Mouse (Mus musculus) neutrophil, adult 5-6 weeks (primary cell): ENCODE measurements around the gene Ascl1. TPM values are rescaled to one million over a fixed set of nuclear protein-coding genes. Genes with fewer than 3 reads are reported as not detected.

Experiments used
- ATAC-seq: fragments of 151-379, 151-347 bp; 2 replicates; pipeline ENCODE4 v1.8.0; 2017; ENCODE audit warnings: mild to moderate bottlenecking, moderate TSS enrichment; ENCODE audit not compliant: insufficient number of reproducible peaks, poor library complexity, low FRiP score, severe bottlenecking; ENCODE audit errors: extremely low read depth
- total RNA-seq: library from RNA; stranded (forward); fragments of 200-1000 nt; gene quantifications from 2 replicates; pipeline ENCODE4 v1.2.3, GENCODE M21; 2017

The Ascl1 gene
- not detected in 2 replicates for total RNA-seq

DNA sequence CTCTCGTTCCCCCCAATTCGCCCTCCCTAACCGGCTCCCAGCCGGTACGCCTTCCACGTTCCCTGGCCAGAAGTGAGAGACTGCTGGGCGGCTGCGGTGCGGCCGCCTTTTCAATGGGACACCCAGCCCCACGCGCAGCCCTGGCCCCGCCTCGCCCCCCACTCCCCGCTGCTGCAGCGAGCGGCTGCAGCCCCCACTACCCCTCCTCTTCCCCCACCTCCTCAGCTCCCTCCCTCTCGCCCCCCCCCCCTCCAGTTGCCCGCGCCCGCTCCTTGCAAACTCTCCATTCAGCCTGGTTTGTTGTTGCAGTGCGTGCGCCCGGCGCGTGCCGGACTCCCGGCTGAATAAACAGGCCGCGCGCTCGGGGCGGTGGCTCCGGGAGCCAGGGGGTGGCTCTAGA lies at the start of gene Ascl1:
Gene Ascl1 (minus strand): TSS at position 85 of the 400 bp plus-strand sequence.
- no peak for ATAC-seq

DNA sequence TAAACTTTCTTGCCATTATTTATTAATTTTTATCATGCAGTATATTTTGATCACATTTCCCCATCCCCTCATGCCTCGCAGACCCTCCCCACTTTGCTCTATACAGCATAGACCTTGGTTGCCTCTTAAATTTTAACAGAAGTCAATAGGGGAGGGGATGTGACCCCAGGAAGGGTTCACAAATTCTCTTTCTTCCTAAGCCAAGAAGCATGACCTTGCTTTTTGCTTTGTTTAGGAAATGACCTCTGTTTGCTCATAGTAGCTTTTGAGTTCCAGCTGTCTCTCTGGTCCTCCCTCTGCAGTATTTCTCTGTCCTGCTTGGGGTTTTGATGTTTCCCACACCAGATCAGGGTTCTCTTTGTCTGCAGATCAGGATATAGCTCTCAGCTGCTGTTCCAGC lies 40.7 kb upstream of the Ascl1 start:
- no peak for ATAC-seq

DNA sequence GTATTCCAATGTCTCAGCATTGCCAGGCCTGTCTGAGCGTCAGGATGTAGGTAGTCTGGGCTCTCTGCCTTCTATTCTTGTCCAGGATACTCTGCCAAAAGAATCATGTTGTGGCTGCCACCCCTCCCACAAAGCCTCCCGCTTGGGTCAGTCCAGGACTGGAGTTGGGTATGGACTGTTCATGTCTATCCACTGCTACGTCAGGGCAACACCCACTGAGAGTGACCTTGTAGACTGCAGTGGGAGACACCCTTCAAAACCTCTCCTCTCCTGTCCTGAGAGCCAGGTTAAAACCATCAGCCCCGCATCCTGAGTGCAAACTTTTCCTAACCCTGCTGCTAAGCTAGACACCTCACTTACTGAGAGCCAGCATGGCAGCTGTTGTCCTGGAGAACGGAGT lies 28.2 kb upstream of the Ascl1 start, which contains the start of gene Pah:
Gene Pah (plus strand): TSS at position 150 of the 400 bp plus-strand sequence.
- no peak for ATAC-seq

DNA sequence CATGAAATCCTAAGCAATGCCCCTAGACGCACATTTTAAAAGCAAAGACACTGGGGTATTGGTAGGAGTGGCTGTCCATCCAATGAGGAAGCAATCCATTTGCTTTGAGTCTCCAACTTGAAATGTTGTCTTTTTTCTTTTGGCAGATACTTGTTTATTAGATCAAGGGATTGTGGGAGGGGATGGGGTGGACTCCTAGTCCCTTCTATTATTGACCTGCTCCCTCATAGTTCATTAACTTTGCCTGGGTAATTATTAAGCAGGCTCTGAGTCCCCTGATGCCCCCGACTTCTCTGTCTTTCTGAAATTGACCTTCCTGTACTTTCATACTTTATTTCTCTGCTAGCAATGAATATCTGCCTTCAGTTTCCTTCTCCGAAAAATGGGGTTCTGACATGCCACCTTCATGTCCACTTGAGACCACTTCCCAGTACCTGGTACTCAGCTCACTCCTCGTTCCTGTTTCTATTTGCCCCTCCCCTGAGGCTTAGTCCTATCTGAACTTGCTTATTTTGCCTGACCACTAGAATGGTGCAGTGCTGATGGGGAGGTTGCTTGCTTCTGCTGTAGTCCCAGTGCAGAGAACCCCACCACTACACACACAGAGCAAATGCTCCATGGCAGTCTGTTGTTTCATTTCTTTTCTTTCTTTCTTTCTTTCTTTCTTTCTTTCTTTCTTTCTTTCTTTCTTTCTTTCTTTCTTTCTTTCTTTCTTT lies 27.1 kb upstream of the Ascl1 start:
- no peak for ATAC-seq

DNA sequence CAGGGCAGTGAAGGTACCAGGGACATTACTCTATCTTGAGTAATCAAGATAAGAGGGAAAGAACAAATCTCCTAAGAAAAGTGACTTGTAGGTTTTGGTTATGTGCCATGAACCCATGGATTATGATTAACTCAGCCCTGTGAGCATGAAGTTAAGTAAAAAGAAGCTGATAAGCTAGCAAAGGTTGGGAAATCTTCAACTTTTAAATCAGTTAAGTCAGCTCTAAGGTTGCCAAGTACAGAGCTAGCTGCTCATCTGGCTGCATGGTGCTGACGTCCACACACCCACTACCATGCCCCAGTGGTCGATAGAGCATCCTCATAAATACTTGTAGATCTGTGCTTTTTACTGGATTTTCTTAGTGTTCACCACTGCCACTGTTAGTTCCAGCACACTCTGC lies 25.1 kb upstream of the Ascl1 start:
- no peak for ATAC-seq

DNA sequence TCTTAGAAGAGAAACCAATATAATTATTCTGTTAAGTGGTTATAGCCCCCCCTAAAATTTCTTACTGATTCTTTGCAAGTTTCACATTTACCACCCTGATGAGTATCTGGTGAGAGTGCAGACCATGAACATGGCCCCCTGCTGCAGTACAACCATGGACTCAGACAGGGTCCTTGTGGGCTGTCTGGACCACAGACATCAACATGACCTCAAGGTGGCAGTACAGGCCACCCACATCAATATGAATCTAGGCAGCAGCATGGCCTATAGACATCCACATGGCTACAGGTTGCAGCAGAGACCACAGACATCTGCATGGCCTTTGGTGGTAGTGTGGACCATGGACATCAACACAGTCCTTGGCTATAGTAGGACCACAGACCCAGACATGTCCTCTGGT lies 19.6 kb upstream of the Ascl1 start:
- no peak for ATAC-seq

DNA sequence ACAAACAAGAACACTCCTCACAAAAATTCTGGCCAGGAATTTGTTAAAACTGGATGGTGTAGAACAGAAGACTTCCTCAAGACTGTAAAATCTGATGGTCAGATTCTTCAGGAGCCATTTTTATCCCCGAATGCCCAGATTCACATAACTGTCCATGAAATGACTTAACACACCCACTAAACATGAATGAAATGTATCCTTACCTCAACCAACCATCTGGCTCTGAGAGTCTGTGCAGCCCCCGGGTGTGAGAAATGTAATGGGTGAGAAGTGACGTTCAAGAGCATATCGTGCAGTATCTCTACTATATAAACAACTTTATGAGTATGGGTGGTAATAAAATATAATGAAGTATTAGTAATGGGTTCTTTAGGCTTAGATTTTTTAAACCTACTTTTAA lies 15.1 kb upstream of the Ascl1 start:
- ATAC-seq: no peak

DNA sequence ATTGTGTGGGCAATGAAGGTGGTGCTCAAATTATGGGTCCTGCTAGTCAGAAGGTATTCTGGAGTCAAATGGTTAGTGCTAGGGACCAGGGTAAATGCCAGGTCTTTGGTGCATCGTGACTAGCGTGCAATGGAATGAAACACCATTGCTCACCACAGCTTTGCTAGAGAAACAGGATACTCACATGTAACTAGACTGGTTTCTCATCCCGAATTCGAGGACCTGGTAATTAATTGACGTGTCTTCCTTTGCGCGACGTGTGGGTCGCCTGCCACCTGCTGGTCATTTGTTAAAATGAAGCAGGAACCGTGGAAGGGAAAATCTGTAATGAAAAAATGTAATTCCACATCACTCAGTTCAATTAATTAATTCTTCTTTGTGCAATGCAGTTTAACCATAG lies 10.5 kb upstream of the Ascl1 start:
- ATAC-seq: no peak

DNA sequence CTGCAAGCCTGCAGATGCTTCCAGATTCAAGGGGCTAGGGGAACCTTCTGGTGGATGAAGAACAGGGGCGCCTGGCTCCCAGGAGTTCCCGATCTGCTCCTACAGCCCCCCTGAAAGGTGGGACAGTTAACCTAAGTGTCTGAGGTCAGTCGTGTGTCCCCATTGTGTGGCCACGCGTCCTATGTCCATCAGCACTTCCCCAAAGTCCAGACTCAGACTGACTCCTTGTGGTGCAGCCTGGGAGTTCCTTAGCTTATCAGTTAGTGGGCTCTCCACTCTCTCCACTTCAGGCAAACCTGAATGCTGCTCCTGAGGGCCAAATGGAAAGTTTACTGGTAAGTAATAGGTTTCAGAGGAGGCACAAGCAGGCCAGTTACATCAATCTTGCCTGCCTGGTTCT lies 8.8 kb upstream of the Ascl1 start:
- ATAC-seq: no peak

DNA sequence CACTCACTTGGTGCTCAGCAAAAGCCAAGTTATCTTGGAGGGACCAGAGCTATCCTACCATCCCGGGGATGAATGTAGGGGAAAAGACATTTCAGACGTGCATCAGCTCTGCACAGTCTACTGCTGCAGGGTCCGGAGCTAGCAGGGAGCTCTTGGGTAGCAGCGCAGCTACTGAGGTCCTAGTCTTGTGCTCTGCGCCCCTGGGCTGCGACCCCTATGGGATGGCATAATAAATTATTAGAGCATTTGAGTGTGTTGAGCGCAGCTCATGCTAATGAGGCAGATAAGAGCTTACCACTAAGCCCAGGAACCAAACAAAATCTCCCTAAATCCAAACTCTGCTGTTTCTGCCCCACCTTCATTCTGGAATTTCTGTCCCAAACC lies 8.2 kb upstream of the Ascl1 start:
- no peak for ATAC-seq

DNA sequence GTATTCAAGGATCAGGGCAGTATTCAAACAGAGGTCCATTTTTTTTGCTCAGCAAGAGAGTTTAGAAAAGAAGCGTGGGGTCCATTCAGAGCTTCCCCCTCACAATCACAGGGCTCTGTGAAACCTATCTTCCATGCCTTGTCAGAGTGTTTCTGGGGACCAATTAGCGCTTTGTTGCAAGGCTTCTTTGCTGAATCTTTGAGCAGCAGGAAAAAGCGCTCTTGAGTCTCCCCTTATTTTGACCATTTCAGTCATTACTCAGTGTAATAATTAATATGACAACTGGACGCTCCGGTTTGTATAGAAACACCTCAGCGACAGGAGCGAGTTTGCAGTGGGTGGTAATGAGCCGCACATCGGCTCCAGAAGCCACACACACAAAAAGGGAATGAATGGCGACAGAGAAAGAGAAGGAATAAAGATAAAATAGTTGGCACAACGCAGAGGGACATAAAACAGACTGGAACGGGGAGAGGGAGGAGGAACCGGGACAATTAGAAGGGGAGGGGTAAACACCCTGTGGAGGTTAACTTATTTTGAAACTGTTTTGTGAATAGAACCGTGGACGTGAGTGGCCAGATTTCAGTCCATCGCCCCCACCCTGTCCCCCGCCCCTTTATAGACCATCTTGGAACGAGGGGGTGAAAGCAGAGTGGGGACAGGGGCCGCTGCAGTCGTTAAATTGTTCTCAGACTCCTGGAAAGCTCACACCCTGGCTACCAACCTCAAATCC lies 7.6 kb upstream of the Ascl1 start:
- no peak for ATAC-seq

DNA sequence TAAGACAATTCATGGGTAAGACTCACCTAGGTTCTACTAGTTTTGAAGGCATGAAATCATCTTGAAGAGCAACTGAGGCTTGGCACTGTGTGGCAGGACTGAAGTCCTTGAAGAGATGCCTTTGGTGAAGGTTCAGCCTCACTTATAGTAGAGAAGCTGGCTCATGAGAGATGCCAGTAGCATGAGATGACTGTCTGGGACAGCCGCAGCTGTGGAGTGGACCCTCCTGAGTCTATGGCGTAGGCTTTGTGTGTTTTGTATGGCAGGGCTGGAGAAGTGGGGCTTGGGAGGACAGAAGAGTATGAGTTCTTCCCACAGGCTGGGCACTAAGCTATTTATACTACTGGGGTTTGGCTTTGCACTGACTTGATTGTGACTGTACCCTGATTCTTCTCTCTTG lies 3.6 kb upstream of the Ascl1 start:
- ATAC-seq: no peak

DNA sequence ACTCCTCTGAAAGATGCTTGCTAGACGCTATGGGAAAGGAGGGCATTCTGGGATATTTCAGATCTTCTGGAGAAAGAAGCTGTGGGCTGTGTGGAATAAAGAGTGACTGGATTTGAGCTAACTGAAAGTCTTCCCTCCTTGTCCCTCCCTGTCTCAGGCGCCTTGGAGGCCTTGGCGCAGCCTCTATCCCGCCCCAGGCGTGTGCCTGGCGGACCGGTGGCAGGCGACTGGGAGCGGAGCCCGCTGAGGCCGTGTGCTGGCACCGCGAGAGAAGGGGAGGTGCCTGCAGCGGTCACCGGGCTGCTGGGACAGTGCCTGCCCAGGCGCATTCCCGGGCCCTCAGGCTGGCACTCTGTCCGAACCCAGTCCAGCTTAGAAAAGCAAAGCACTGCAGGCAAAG lies 1.1 kb upstream of the Ascl1 start:
- ATAC-seq: no peak

DNA sequence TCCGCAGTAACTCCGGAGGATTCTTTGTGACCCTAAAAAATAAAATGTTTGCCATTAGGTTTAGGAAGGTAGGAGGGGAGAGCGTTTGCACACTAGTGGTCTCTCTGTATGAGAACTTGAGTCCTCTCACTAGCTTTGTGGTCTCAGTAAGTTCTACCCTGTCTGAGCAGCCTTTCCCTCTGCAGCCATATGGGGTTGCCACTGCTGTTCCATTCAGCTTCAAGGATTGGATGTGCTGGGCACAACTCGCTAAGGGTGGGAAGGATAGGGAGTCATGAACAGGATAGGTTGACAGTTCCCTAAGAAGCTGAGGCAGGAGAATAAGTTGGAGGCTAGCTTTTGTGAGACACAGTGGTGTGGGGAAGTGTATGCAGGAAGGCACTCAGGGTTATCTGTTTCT lies 716 bp upstream of the Ascl1 start:
- no peak for ATAC-seq

DNA sequence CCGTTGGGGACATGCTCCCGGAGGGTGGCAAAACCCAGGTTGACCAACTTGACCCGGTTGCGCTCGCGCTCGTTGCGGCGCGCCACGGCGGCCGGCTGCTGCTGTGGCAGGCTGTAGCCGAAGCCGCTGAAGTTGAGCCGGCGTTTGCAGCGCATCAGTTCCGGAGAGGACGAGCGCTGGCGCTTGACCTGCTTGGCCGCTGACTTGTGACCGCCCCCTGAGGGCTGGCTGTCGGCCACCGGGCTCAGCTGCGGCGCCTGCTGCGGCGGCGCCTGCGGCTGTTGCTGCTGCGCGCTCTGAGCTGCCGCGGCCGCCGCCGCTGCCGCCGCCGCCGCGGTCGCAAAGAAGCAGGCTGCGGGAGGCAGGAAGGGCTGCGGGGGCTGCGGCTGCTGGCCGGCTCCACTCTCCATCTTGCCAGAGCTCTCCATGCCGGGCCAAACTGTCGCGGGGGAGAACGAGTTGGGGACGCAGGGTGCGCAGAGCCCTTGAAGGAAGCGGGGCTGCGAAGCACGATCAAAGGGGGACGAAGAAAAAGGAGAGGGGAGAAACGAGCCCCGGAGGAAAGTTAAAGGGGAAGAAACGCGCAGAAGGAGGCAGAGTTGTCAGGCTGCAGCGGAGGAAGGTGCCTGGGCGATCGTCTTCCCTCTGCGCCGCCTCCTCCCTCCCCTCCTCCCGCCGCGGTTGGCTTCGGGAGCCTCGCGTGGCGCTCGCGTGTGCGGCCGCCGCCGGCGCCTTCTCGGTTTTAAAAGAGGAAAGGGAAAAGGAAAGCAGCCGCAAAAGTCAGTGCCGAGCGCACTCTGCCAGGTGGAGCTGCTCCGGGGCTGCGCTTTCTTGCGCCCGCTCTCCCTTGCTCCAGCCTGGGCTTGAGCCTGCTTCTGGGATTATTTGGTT lies 554 bp downstream of the Ascl1 start:
- ATAC-seq: no peak

DNA sequence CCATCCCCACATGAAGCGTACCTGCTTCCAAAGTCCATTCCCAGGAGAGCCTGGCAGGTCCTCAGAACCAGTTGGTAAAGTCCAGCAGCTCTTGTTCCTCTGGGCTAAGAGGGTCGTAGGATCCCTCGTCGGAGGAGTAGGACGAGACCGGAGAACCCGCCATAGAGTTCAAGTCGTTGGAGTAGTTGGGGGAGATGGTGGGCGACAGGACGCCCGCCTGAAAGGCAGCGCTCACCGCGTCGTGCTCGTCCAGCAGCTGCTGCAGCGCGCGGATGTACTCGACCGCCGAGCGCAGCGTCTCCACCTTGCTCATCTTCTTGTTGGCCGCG lies 1.2 kb downstream of the Ascl1 start:
- ATAC-seq: no peak

DNA sequence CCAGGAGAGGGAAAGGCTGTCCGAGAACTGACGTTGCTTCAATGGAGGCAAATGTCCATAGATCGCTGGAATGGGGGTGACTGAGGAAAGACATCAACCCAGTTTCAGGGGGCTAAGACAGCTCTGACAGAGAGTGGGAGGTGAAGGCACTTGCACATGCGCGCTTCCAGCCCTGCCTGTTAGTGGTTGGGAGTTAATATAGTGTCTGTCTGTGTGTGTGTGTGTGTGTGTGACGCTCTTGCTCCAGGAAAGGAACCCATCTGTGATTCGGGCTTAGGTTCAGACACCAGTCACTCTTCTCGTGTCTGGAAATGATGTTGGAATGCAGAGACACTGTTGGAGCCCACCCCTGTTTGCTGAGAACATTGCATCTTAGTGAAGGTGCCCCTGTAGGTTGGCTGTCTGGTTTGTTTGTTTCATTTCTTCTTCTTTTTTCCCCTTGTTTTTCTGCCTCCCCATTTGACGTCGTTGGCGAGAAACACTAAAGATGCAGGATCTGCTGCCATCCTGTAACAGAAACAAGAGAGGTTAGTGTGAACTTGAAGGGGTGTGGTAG lies 1.9 kb downstream of the Ascl1 start:
- no peak for ATAC-seq

DNA sequence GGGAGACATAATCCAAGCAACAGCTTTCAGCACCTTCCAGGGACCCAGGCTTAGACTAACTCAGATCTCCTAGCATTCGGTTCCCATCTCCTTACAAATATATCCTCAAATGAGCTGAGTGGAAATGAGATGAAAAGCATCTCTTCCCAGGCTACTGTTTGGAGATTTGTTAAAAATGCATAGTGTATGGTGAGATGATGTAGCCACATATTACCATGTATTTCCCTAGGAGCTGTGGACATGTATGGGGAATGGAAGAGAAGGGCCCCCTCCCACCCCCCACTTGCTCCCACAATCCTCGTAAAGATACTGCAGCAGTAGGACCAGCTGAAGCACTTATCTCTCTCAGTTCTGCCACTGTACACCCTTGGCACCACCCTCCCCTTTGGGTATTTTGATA lies 3.1 kb downstream of the Ascl1 start:
- ATAC-seq: no peak

DNA sequence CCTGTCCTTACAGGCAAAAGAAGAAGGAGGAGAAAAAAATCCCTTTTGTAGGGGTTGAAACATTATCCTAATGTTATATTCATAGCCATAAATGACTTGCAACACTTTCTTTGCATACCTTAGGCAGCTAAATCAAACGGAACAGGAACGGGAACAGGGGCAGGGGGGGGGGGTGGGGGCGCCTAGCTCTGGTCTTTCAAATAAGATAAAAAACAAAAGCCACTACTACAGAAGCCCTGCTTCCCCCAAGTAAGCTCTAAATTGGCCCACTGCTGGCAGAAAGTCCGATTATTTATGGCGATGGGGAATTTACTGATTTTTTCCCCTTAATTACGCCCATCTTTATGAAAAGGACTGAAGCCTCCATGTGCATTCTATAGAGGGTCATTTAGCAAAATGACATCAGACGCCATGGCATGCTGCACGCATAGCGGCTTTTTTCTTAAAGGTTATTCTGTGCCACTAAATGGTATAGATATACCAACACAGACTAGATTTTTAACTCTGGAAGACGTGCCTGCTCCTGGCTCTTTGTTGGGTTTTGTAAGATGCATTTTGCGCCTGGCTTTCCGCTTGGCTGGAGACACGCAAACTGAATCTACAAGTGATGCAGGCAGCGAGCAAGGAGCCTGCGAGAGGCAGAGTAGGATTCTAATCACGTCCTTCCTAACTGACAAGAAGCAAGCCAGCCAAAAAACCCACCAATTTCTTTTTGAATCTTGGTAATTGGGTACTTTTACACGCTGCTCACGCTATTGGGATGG lies 4.0 kb downstream of the Ascl1 start:
- ATAC-seq: no peak
